Mouse (Mus musculus) left cerebral cortex, adult 11 months (tissue): ENCODE measurements around the gene Arih2.
A peak's percentile ranks its signal among the peaks of the same experiment; 100 is the strongest.
"Not testable (repeated sequence)": the region's sequence is repeated elsewhere in the genome, so short reads cannot be mapped to it uniquely, and the experiment has no call there.

Source experiments
- DNase-seq: peaks from one replicate; pipeline ENCODE4 v3.0.0; 2022; ENCODE audit warnings: low spot score

Arih2 gene

GRCm38 (mm10) chr9:108649561-108650440 is 615 bp upstream of the Arih2 start:
- no peak for DNase-seq

GRCm38 (mm10) chr9:108648166-108648565 is 1.0 kb downstream of the Arih2 start:
- DNase-seq: no peak

- no peak for DNase-seq
Observed at GRCm38 (mm10) chr9:108639825-108640224, 9.4 kb downstream of the Arih2 start.

GRCm38 (mm10) chr9:108635415-108635814 is 13.8 kb downstream of the Arih2 start:
- no peak for DNase-seq

- DNase-seq: no peak
Observed at GRCm38 (mm10) chr9:108633846-108634245, 15.3 kb downstream of the Arih2 start.

GRCm38 (mm10) chr9:108632375-108632774 is 16.8 kb downstream of the Arih2 start:
- DNase-seq: no peak

- no peak for DNase-seq
Observed at GRCm38 (mm10) chr9:108631631-108632256, 17.4 kb downstream of the Arih2 start.

- no peak for DNase-seq
Observed at GRCm38 (mm10) chr9:108630683-108631082, 18.5 kb downstream of the Arih2 start.

GRCm38 (mm10) chr9:108628141-108628540 is 21.0 kb downstream of the Arih2 start:
- DNase-seq: no peak

GRCm38 (mm10) chr9:108626498-108626897 is 22.7 kb downstream of the Arih2 start:
- DNase-seq: no peak

- DNase-seq: no peak
Observed at GRCm38 (mm10) chr9:108617301-108617700, 31.9 kb downstream of the Arih2 start.

GRCm38 (mm10) chr9:108611488-108611887 is 37.7 kb downstream of the Arih2 start:
- no peak for DNase-seq

- no peak for DNase-seq
Observed at GRCm38 (mm10) chr9:108608889-108609288, 40.3 kb downstream of the Arih2 start.

- not testable (repeated sequence) for DNase-seq
Observed at GRCm38 (mm10) chr9:108607929-108608328, 41.3 kb downstream of the Arih2 start.

GRCm38 (mm10) chr9:108601986-108602385 is 47.2 kb downstream of the Arih2 start:
- no peak for DNase-seq

GRCm38 (mm10) chr9:108600011-108600410 is 49.2 kb downstream of the Arih2 start:
- DNase-seq: no peak

- no peak for DNase-seq
Observed at GRCm38 (mm10) chr9:108599021-108599566, 50.1 kb downstream of the Arih2 start.

GRCm38 (mm10) chr9:108596998-108597764 is 52.0 kb downstream of the Arih2 start, which contains the start of gene P4htm:
TSS of gene P4htm (minus strand) at chr9:108597667.
- DNase-seq: no peak

- no peak for DNase-seq
Observed at GRCm38 (mm10) chr9:108594354-108594753, 54.8 kb downstream of the Arih2 start.

- DNase-seq: no peak
Observed at GRCm38 (mm10) chr9:108591462-108591861, 57.7 kb downstream of the Arih2 start.

GRCm38 (mm10) chr9:108589229-108589628 is 60.0 kb downstream of the Arih2 start:
- no peak for DNase-seq

GRCm38 (mm10) chr9:108587571-108588180 is 61.5 kb downstream of the Arih2 start:
- peak; percentile 89 for DNase-seq
